ENCODE assay signal across 8 mouse cellular contexts in the genomic region with DNA sequence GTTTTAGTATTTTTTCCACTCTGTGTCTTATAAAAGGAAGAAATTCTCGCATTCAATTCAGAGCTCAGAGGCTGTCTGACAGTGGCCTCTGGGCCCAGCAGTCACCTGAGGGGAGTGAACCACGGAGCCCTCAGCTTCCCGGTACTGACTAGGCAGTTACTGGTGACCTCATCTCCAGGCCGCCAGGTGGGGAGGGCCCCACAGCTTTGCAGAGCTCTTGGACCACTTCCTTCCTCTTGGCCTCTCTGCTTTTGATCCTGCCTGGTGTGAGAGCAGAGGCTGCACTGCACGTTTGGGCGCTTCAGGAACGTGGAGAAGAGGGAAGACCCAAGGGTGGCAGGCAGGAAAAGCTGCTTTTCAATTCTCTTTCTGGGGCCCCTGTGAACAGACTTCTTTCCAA. TPM values are rescaled to one million over a fixed set of nuclear protein-coding genes. Genes with fewer than 3 reads are reported as not detected.
DNase-seq lines count a peak whose midpoint lies in the region; ATAC-seq lines count a peak whose summit lies in the region.

No protein-coding gene starts in this region.

- H3K36me3 ChIP-seq in intestine, embryonic 15.5 days, result no peaks in the 10 kb centered on the region

- no peaks in the 10 kb centered on the region for H3K9me3 ChIP-seq in intestine, embryonic 15.5 days

- H3K4me2 ChIP-seq in intestine, embryonic 15.5 days (replicated peaks), result no peak overlapping the region

- peak; percentile 16 for DNase-seq in adrenal gland, postnatal 14 days
- DNase-seq in adrenal gland, adult 18-20 months (ENCODE audit: low spot score in 2 of 2), result no peak
- DNase-seq in ZHBTc4 (ENCODE audit: low read depth, low spot score), result peak; percentile 6
- DNase-seq in natural killer cell, adult 2 months (ENCODE audit: low spot score in 2 of 2), result peak; percentile 68 to 74
- DNase-seq in gastrocnemius, postnatal 14 days, result no peak
- DNase-seq in left cerebral cortex, adult 18-20 months (ENCODE audit: low spot score in 2 of 2), result no peak

- H3K27ac ChIP-seq in intestine, embryonic 15.5 days, result no peak overlapping the region

- intact Hi-C loops in gastrocnemius, postnatal 14 days (cut with DNase I; ENCODE audit: low total_unique reads), result no loop called here

- H3K4me1 ChIP-seq in intestine, embryonic 15.5 days (replicated peaks), result 0 out of 2 replicates have a peak, but pooled peaks cover 5% of the 10 kb centered on the region

- no peak overlapping the region for H3K4me3 ChIP-seq in intestine, embryonic 15.5 days (replicated peaks)

- no peaks in the 10 kb centered on the region for H3K27me3 ChIP-seq in intestine, embryonic 15.5 days (replicated peaks)

- 23% methylated on average over 7 of the region's 7 CpGs for WGBS in intestine, embryonic 15.5 days

- ATAC-seq in intestine, embryonic 15.5 days, result peak; percentile 96
- no peak for ATAC-seq in frontal cortex, adult (ENCODE audit: low TSS enrichment)

- H3K9ac ChIP-seq in intestine, embryonic 15.5 days, result no peak overlapping the region

RNA-seq across cellular contexts. Expression of gene Gpr171, which starts 20.7 kb away (rescaled TPM):
- total RNA-seq in adrenal gland, postnatal 14 days (2021), result 0.59 and 2.6 TPM in 2 replicates
- under 1 TPM; 0.40 to 0.64 TPM for total RNA-seq in adrenal gland, adult 18-20 months (2021)
- polyA plus RNA-seq in intestine, embryonic 15.5 days (2015; fragmentation: Nextera tagmentation; extraction: Ambion mirVana), result 0.97 and 1.00 TPM in 2 replicates
- not detected for total RNA-seq in gastrocnemius, postnatal 14 days (2021)
- total RNA-seq in left cerebral cortex, adult 18-20 months (2021), result not detected

Comparison
In these comparisons a context has a peak if more than half of its experiments do, and no peak if none do; other contexts are left out.
1. DNase-seq: peak in adrenal gland, postnatal 14 days (single experiment), ZHBTc4 (single experiment) and natural killer cell, adult 2 months (2 of 2); none in adrenal gland, adult 18-20 months (0 of 2), gastrocnemius, postnatal 14 days (single experiment) and left cerebral cortex, adult 18-20 months (0 of 2).